Mouse (Mus musculus): ENCODE results near the gene Sgk1. TPM values are rescaled to one million over a fixed set of nuclear protein-coding genes. Genes with fewer than 3 reads are reported as not detected.
"Not testable (repeated sequence)": the region's sequence is repeated elsewhere in the genome, so short reads cannot be mapped to it uniquely, and the experiment has no call there.

Gene Sgk1
- total RNA-seq, 2 experiments from 2014 or later: 8.2 to 12.6 TPM

GRCm38 (mm10) chr10:21858437-21858974, 23.5 kb upstream of the Sgk1 start:
- no peak for ATAC-seq (replicated peaks; ENCODE audit: poor library complexity, severe bottlenecking)

GRCm38 (mm10) chr10:21866504-21866903, 15.5 kb upstream of the Sgk1 start:
- ATAC-seq (replicated peaks; ENCODE audit: poor library complexity, severe bottlenecking): no peak

- no peak for ATAC-seq (replicated peaks; ENCODE audit: poor library complexity, severe bottlenecking)
These were observed 13.8 kb upstream of the Sgk1 start for GRCm38 (mm10) chr10:21868221-21868620.

GRCm38 (mm10) chr10:21868623-21869022, 13.4 kb upstream of the Sgk1 start:
- ATAC-seq (replicated peaks; ENCODE audit: poor library complexity, severe bottlenecking): no peak

GRCm38 (mm10) chr10:21881837-21882183, 174 bp upstream of the Sgk1 start:
- no peak for ATAC-seq (replicated peaks; ENCODE audit: poor library complexity, severe bottlenecking)

DNA sequence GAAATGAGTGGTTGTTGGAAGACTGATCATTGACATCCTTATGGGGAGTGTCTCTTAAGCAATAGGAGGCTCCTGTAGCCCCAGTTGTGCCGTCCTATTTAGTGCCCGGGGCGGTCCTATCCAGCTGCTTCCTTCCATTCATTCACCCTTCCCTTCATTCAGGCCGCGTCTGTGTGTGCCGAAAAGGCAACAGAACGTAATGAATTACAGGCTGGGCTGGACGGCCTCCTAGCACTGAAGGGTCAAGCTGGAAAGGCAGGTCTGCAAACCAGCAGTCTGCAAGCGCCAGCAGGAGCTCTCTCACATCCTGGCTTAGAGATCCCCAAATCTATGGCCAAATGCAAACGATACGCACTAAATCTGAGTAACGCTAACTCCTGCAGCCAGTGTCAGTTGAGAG, 1.6 kb downstream of the Sgk1 start:
- no peak for ATAC-seq (replicated peaks; ENCODE audit: poor library complexity, severe bottlenecking)

DNA sequence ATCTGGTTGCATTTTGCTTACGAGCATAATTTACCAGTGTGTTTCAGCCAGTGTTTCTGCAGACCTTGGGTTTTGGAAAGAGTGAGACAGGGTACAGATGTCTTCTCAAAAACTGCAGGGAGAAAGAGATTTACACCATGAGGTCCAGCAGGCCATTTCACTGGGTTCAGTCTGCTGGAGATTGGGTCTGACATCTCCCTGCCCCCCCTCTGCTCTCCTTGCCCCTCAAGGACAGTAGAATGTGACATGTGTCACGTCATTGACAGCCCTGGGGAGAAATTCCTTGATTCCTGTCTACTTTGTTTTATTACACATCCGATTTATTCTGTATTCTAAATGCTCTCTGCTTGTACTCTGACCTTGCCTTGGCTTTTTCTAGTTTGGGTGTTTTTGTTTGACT, 2.5 kb downstream of the Sgk1 start:
- ATAC-seq (replicated peaks; ENCODE audit: poor library complexity, severe bottlenecking): no peak

DNA sequence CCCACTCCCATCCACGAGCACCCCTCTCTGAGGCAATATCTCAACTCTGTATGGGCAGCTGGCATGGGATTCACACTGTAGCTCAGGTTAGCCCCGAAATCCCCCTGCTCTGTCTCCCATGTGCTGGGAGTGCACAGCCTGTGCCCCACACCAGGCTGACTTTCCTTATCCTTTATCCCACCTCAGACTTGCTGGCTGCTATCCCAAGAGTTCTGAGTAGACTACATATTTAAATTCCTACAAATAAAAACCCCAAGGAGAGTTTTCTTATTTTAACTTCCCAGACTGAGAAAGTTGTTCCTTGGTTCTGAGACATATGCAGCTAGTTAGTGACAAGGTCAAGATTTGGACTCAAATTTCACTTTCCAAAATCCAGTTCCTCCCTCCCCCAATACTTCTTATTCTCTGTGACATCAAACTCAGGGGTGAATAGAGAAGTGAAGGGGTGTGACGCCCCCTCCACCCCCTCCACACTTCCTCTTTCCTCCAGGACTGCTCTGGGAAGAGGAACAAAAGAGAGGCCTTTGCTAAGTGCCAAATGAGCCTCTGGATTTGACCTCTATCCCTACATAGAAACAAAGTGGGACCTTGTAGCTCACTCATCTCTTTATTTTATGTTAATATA, 7.3 kb downstream of the Sgk1 start:
- peak; percentile 97 for ATAC-seq (replicated peaks; ENCODE audit: poor library complexity, severe bottlenecking)

GRCm38 (mm10) chr10:21890293-21890692, 8.3 kb downstream of the Sgk1 start:
- ATAC-seq (replicated peaks; ENCODE audit: poor library complexity, severe bottlenecking): peak; percentile 84

DNA sequence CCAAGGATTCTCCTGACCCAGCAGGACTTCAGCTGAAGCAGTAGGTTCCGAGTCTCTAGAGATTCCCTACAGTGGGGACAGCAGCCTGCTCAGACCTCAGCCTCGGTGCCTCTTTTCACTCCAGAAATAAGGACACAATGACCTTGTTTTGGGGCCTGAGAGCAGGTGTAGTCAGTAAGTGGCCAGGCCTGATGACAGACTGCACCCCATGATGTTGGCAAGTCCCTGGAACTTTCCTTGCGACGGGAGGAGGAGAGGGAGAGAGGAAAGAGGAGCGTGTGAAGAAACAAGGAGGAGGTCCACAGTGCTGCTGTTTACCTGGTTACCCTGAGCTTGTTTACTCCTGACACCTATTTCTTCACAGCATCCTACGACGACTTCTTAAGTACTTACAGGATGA, 9.5 kb downstream of the Sgk1 start:
- ATAC-seq (replicated peaks; ENCODE audit: poor library complexity, severe bottlenecking): no peak

DNA sequence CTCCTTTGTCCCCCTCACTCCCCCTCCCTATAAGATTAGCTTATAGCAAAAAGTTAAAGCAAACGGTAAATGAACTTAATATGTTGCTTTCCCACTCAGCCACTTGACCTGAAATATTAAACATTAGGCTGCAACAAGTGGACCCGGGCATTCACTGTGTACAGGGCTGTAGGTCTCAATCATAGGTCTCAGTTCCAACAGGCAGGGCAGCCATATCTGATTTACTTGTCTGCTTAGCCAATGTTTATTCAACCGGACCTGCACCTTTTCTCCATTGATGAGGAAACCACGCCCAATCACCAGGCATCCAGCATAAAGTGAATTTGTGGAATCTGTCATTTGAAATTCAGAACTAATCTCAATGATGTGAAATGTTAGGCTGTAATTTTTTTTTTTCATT, 10.1 kb downstream of the Sgk1 start:
- no peak for ATAC-seq (replicated peaks; ENCODE audit: poor library complexity, severe bottlenecking)

DNA sequence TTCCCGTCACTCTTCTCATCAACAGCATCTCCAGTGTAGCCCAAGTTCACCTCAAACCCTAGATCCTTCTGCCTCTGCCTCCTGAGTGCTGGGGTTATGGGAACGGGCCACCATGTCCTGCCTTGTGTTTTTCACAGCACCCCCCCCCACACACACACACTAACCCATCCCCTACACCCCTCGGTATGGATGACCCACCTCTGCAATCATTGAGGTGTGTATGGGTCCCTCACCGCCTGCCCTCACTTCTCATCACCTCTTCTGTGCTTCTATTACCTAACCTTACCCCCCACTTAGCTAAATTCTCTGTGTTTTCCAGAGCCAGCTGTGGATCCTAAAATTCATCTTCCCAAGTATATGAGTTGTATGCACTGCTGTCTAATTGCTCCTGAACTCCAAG, 16.4 kb downstream of the Sgk1 start:
- no peak for ATAC-seq (replicated peaks; ENCODE audit: poor library complexity, severe bottlenecking)

DNA sequence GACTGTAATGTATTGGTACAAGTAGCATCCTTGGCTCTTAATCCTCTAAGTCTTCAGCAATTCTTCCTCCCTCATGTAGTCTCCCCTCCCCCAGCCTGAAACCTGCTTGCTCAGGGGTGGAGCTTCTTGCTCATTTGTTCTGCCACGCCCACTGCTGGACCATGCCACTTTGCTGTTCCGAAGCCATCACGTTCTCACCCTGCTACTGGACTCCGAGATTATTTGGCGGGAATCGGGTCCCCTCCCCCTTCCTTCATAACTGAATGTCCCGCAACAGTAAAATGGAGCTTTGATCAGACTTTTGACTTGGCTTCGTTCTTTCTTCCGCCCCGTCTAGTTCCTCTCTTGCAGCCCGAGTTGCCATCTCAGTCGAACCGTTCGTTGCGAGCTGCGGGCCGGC, 16.9 kb downstream of the Sgk1 start:
- not testable (repeated sequence) for ATAC-seq (replicated peaks; ENCODE audit: poor library complexity, severe bottlenecking)

- no peak for ATAC-seq (replicated peaks; ENCODE audit: poor library complexity, severe bottlenecking)
These were observed 17.4 kb downstream of the Sgk1 start for GRCm38 (mm10) chr10:21899397-21899796.

DNA sequence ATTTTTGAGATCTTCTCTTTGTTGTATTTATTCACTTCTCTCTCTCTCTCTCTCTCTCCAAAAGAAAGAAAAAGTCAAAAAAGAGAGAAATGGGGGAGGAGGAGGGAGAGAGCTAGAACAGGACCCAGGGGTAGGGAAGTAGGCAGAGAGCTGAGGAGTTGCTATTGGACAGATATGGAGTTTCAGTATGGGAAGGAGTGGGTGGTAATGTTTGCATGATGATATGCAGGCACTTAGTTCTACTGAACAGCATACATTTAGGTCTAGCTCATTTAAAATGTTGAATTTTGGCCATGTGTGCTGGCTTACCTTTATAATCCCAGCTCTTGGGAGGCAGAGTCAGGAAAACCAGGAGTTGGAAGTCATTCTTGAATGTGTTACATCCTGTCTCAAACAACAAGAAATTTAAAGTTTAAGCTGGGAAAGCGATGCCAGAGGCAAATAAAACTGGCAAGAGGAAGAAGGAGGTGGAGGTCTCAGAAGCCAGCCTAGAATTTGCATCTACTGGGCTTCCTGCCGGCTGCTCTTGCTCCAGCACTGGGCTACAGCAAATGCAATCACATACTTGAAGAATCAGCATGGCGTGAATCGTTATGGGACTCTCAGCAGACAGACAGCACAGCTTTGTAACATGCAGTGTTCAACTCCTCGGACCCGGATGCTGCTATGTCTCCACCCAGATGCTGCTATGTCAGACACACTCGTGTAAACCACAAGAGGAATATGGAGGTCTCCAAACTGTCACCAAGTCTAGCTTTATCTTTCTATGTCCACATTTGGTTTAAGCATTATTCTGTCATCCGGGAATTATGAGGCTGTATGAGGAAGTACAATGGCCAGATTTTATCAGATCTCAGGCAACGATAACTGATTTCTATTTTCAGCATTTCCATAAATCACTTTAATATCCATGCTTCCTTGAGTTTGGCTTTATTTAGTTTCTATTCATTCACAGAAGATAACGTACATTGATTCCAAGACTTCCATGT, 20.5 kb downstream of the Sgk1 start:
- no peak for ATAC-seq (replicated peaks; ENCODE audit: poor library complexity, severe bottlenecking)

DNA sequence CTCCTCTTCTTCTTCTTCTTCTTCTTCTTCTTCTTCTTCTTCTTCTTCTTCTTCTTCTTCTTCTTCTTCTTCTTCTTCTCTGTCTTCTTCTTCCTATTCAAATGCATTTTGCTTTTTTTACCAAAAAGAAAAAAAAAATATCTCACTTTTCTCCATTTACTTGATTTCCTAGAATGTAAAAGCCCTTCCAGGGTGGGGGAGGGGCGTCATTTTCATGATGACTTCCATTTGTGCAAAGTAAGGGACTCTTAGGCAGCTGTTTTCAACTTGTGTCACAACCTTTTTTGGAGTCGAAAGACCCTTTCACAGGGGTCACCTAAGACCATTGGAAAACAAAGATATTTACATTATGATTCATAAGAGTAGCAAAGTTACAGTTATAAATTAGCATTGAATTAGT, 22.2 kb downstream of the Sgk1 start:
- ATAC-seq (replicated peaks; ENCODE audit: poor library complexity, severe bottlenecking): no peak

DNA sequence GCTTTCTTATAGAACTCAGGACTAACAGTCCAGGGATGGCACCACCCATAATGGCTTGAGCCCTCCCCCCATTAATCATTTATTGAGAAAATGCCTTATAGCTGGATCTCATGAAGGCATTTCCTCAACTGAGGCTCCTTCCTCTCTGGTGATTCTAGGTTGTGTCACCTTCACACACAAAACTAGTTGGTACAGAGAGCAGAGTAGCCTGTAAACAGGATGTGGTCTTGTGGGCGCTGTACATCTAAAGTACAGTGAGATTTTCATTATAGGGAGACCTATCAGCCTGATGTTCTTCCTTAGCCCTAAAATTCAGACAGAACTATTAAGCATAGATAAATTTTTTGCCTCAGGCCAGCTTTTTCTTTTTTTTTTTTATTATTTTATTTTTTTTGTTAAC, 23.6 kb downstream of the Sgk1 start:
- ATAC-seq (replicated peaks; ENCODE audit: poor library complexity, severe bottlenecking): peak; percentile 60; the same call in 1 of the 2 replicates

- peak; percentile 81 for ATAC-seq (replicated peaks; ENCODE audit: poor library complexity, severe bottlenecking)
These were observed 25.0 kb downstream of the Sgk1 start for GRCm38 (mm10) chr10:21906894-21907446.

- ATAC-seq (replicated peaks; ENCODE audit: poor library complexity, severe bottlenecking): no peak
These were observed 25.8 kb downstream of the Sgk1 start for GRCm38 (mm10) chr10:21907784-21908183.

GRCm38 (mm10) chr10:21908686-21909085, 26.7 kb downstream of the Sgk1 start:
- no peak for ATAC-seq (replicated peaks; ENCODE audit: poor library complexity, severe bottlenecking)

DNA sequence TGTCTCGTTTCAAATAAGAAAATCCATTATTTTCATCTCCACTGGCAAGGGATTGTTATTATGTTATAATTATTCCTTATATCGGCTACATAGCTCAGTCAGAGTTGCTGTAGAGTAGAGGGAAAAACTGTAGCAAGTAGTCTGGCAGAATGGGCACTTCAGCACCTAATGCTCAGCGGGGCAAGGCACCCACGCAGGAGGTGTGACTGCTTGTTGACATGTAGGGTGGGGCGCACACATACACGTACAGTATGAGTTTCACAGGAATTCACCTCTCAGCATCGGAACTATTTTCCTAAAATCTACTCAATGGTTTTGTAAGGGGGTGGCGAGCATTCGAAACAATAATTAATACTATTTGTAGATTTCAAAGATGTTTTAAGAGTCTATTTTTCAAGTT, 28.4 kb downstream of the Sgk1 start:
- no peak for ATAC-seq (replicated peaks; ENCODE audit: poor library complexity, severe bottlenecking)

Measured in granulocyte monocyte progenitor cell, adult 5-6 weeks (primary cell).